Mouse (Mus musculus): ENCODE results near the gene Map1s. TPM values are rescaled to one million over a fixed set of nuclear protein-coding genes. Genes with fewer than 3 reads are reported as not detected.

Gene Map1s
- polyA plus RNA-seq, 2 experiments, result 9.3 to 11.5 TPM

- DNase-seq (ENCODE audit: low read depth in 3 of 3, low spot score in 3 of 3), result no peak
- peaks cover 41% of the 10 kb centered on the region for H3K27me3 ChIP-seq (ENCODE audit: control insufficient read depth, insufficient read depth, low read length)
- no peaks in the 10 kb centered on the region for H3K36me3 ChIP-seq (replicated peaks; ENCODE audit: control insufficient read depth, insufficient read depth, low read depth)
- 11% methylated on average over 12 of the region's 12 CpGs for WGBS (ENCODE audit: insufficient replicate concordance)
- H3K4me3 ChIP-seq (ENCODE audit: insufficient read depth in 1 of 2, low read depth in 2 of 2, low read length in 2 of 2), result peak overlapping the region; percentile 49 to 65
- peak overlapping the region; percentile 83 for H3K27ac ChIP-seq
- ATAC-seq (ENCODE audit: insufficient read depth), result peak; percentile 19; the same call in 1 of the 2 replicates
- no peak for TF ChIP-seq EP300 (IDR thresholded peaks at IDR 0.05; ENCODE audit: low read depth)
- TF ChIP-seq CTCF (IDR thresholded peaks at IDR 0.05; ENCODE audit: low read depth), result peak; percentile 25; the same call in 1 of the 2 replicates
- peak overlapping the region; percentile 76 for H3K4me2 ChIP-seq (ENCODE audit: low read depth)
- peaks cover 15 to 18% of the 10 kb centered on the region in 2 experiments for H3K4me1 ChIP-seq (replicated peaks; ENCODE audit: control insufficient read depth in 2 of 2, insufficient read depth in 2 of 2, low read length in 1 of 2)
- H3K9me3 ChIP-seq (ENCODE audit: control insufficient read depth, low read length), result no peaks in the 10 kb centered on the region
- peak overlapping the region; percentile 29; the same call in 1 of the 2 replicates for H3K9ac ChIP-seq (replicated peaks)
Measured at GRCm38 (mm10) chr8:70866001-70866520, 39.7 kb upstream of the Map1s start.

- H3K4me1 ChIP-seq (replicated peaks; ENCODE audit: control insufficient read depth in 2 of 2, insufficient read depth in 2 of 2, low read length in 1 of 2), result peaks cover 15 to 18% of the 10 kb centered on the region in 2 experiments
- H3K36me3 ChIP-seq (replicated peaks; ENCODE audit: control insufficient read depth, insufficient read depth, low read depth), result no peaks in the 10 kb centered on the region
- H3K4me3 ChIP-seq (ENCODE audit: insufficient read depth in 1 of 2, low read depth in 2 of 2, low read length in 2 of 2), result no peak overlapping the region; a peak in 1 of 4 replicates
- 83% methylated on average over 7 of the region's 7 CpGs for WGBS (ENCODE audit: insufficient replicate concordance)
- H3K9me3 ChIP-seq (ENCODE audit: control insufficient read depth, low read length), result no peaks in the 10 kb centered on the region
- H3K27ac ChIP-seq, result peak overlapping the region; percentile 83; the same call in 1 of the 2 replicates
- H3K27me3 ChIP-seq (ENCODE audit: control insufficient read depth, insufficient read depth, low read length), result peaks cover 37% of the 10 kb centered on the region
- TF ChIP-seq CTCF (IDR thresholded peaks at IDR 0.05; ENCODE audit: low read depth) (no peak), EP300 (IDR thresholded peaks at IDR 0.05; ENCODE audit: low read depth) (no peak)
- no peak for ATAC-seq (ENCODE audit: insufficient read depth)
- DNase-seq (ENCODE audit: low read depth in 3 of 3, low spot score in 3 of 3), result no peak
- H3K9ac ChIP-seq (replicated peaks), result no peak overlapping the region
- H3K4me2 ChIP-seq (ENCODE audit: low read depth), result peak overlapping the region; percentile 76
Measured at GRCm38 (mm10) chr8:70866566-70866965, 39.2 kb upstream of the Map1s start.

- Histone ChIP-seq H3K27ac (peak overlapping the region; percentile 20; the same call in 1 of the 2 replicates), H3K36me3 (replicated peaks; ENCODE audit: control insufficient read depth, insufficient read depth, low read depth) (no peaks in the 10 kb centered on the region), H3K9ac (replicated peaks) (peak overlapping the region; percentile 24; the same call in 1 of the 2 replicates), H3K4me2 (ENCODE audit: low read depth) (peak overlapping the region; percentile 64), H3K27me3 (ENCODE audit: control insufficient read depth, insufficient read depth, low read length) (peaks cover 16% of the 10 kb centered on the region), H3K4me1 (replicated peaks; ENCODE audit: control insufficient read depth in 2 of 2, insufficient read depth in 2 of 2, low read length in 1 of 2) (peaks cover 15 to 20% of the 10 kb centered on the region in 2 experiments), H3K4me3 (ENCODE audit: insufficient read depth in 1 of 2, low read depth in 2 of 2, low read length in 2 of 2) (peak overlapping the region; percentile 2 to 34; a peak in 3 of 4 replicates), H3K9me3 (ENCODE audit: control insufficient read depth, low read length) (no peaks in the 10 kb centered on the region)
- 40% methylated on average over 39 of the region's 40 CpGs for WGBS (ENCODE audit: insufficient replicate concordance)
- no peak for TF ChIP-seq EP300 (IDR thresholded peaks at IDR 0.05; ENCODE audit: low read depth)
- TF ChIP-seq CTCF (IDR thresholded peaks at IDR 0.05; ENCODE audit: low read depth), result peak; percentile 47; the same call in 1 of the 2 replicates
- ATAC-seq (ENCODE audit: insufficient read depth) (no peak), DNase-seq (ENCODE audit: low read depth in 3 of 3, low spot score in 3 of 3) (peak; percentile 55 to 64 (median 62))
Measured at GRCm38 (mm10) chr8:70868559-70869198, 37.1 kb upstream of the Map1s start.

GRCm38 (mm10) chr8:70869199-70869571 is 36.5 kb upstream of the Map1s start:
- TF ChIP-seq EP300 (IDR thresholded peaks at IDR 0.05; ENCODE audit: low read depth) (no peak), CTCF (IDR thresholded peaks at IDR 0.05; ENCODE audit: low read depth) (no peak)
- Histone ChIP-seq H3K36me3 (replicated peaks; ENCODE audit: control insufficient read depth, insufficient read depth, low read depth) (no peaks in the 10 kb centered on the region), H3K4me1 (replicated peaks; ENCODE audit: control insufficient read depth in 2 of 2, insufficient read depth in 2 of 2, low read length in 1 of 2) (peaks cover 15 to 20% of the 10 kb centered on the region in 2 experiments), H3K9ac (replicated peaks) (no peak overlapping the region), H3K27ac (peak overlapping the region; percentile 20; the same call in 1 of the 2 replicates), H3K4me2 (ENCODE audit: low read depth) (peak overlapping the region; percentile 64), H3K9me3 (ENCODE audit: control insufficient read depth, low read length) (no peaks in the 10 kb centered on the region), H3K4me3 (ENCODE audit: insufficient read depth in 1 of 2, low read depth in 2 of 2, low read length in 2 of 2) (no peak overlapping the region), H3K27me3 (ENCODE audit: control insufficient read depth, insufficient read depth, low read length) (peaks cover 11% of the 10 kb centered on the region)
- DNase-seq (ENCODE audit: low read depth in 3 of 3, low spot score in 3 of 3), result no peak
- WGBS (ENCODE audit: insufficient replicate concordance), result 55% methylated on average over 5 of the region's 5 CpGs
- ATAC-seq (ENCODE audit: insufficient read depth), result no peak

GRCm38 (mm10) chr8:70869601-70870041 is 36.1 kb upstream of the Map1s start:
- no peak overlapping the region for H3K9ac ChIP-seq (replicated peaks)
- H3K4me2 ChIP-seq (ENCODE audit: low read depth), result no peak overlapping the region
- H3K36me3 ChIP-seq (replicated peaks; ENCODE audit: control insufficient read depth, insufficient read depth, low read depth), result no peaks in the 10 kb centered on the region
- no peaks in the 10 kb centered on the region for H3K9me3 ChIP-seq (ENCODE audit: control insufficient read depth, low read length)
- no peak overlapping the region for H3K27ac ChIP-seq
- TF ChIP-seq CTCF (IDR thresholded peaks at IDR 0.05; ENCODE audit: low read depth), result peak; percentile 99
- no peak for TF ChIP-seq EP300 (IDR thresholded peaks at IDR 0.05; ENCODE audit: low read depth)
- DNase-seq (ENCODE audit: low read depth in 3 of 3, low spot score in 3 of 3), result peak; percentile 53 to 60 (median 58)
- no peak overlapping the region for H3K4me3 ChIP-seq (ENCODE audit: insufficient read depth in 1 of 2, low read depth in 2 of 2, low read length in 2 of 2)
- 49% methylated on average over 16 of the region's 16 CpGs for WGBS (ENCODE audit: insufficient replicate concordance)
- H3K27me3 ChIP-seq (ENCODE audit: control insufficient read depth, insufficient read depth, low read length), result peaks cover 6% of the 10 kb centered on the region
- ATAC-seq (ENCODE audit: insufficient read depth), result no peak
- peaks cover 15 to 20% of the 10 kb centered on the region in 2 experiments for H3K4me1 ChIP-seq (replicated peaks; ENCODE audit: control insufficient read depth in 2 of 2, insufficient read depth in 2 of 2, low read length in 1 of 2)

Data from liver, embryonic 14.5 days (tissue).